Comparison of ENCODE assay signal across 14 mouse cellular contexts in genomic region chr5:64376466-64376865, GRCm38 (mm10).
"Had no signal": no experiment of that assay in that cellular context is flagged by ENCODE, and none has a peak within 500 bp of the region (broad histone marks: within the 10 kb centered on the region; RNA-seq: fewer than 3 reads in every experiment).

No protein-coding gene starts in this region.

- DNase-seq: kidney, adult 18-20 months; kidney, postnatal 10 days; layer of hippocampus, postnatal 36 days; liver; lung, adult 2 months; lung, postnatal 4 days; retina, postnatal 1 day; right cerebral cortex, postnatal 14 days had no signal

- H3K4me3 ChIP-seq: limb, embryonic 12.5 days; midbrain, embryonic 13.5 days; myocyte; neural tube, embryonic 12.5 days; stomach, embryonic 15.5 days had no signal

- H3K27ac ChIP-seq: limb, embryonic 12.5 days; liver, embryonic 14.5 days; midbrain, embryonic 13.5 days; neural tube, embryonic 12.5 days; stomach, embryonic 15.5 days had no signal

- ATAC-seq: midbrain, embryonic 13.5 days had no signal
